Mouse (Mus musculus) Patski (cell line): ENCODE data around the gene Il1r1. TPM values are rescaled to one million over a fixed set of nuclear protein-coding genes. Genes with fewer than 3 reads are reported as not detected.

ENCODE experiments used
- ATAC-seq: fragments of 100-300 bp; one replicate; pipeline ENCODE4 v1.8.0; 2021
- CTCF ChIA-PET: fragments of 350-600 bp; sonication (Branson Sonifier 250); formaldehyde crosslinking; loops from one replicate; lab custom pipeline; 2022; ENCODE audit warnings: inconsistent platforms; lab: Charles Lee
- POLR2A ChIA-PET: fragments of 350-600 bp; sonication (Branson Sonifier 250); formaldehyde crosslinking; loops from one replicate; lab custom pipeline; 2022; ENCODE audit warnings: antibody characterized with exemption, inconsistent platforms; lab: Charles Lee
- DNase-seq: peaks from one replicate; pipeline ENCODE4 v3.0.0-alpha.2; 2011; ENCODE audit warnings: low read depth, low spot score
- H3K27me3 ChIP-seq: fragments of 371-371 bp; one replicate; pipeline ENCODE4 v1.5.1; 2021
- CTCF ChIP-seq: fragments of 100-300 bp; IDR thresholded peaks from one replicate; pipeline ENCODE4 v1.5.1; 2021
- in situ Hi-C: fragments of 300-500 bp; cut with MboI; formaldehyde crosslinking; loops from 3 replicates; pipeline ENCODE4 v1.11.1; 2018; ENCODE audit warnings: low pct_unique_long_range_greater_than_20kb, mixed read lengths
- polyA plus RNA-seq: library from polyadenylated mRNA; unstranded; gene quantifications from one replicate; pipeline ENCODE4 v1.2.3, GENCODE M21; 2021

Gene Il1r1
- polyA plus RNA-seq, 1 experiment from 2014 or later, result 32.6 TPM

GRCm38 (mm10) chr1:40243561-40243998, 18.7 kb downstream of the Il1r1 start:
- no peak for TF ChIP-seq CTCF
- no peak for ATAC-seq
- no peak for DNase-seq
- in situ Hi-C loops, result no loop called here
- no peaks in the 10 kb centered on the region for H3K27me3 ChIP-seq
- ChIA-PET CTCF (interaction anchor here (0.8 to 2.1 kb wide), 3 partner anchors 11 to 27 kb away, joined by 3 to 6 read pairs (median 3); no protein-coding TSS in a partner anchor), POLR2A (interaction anchor here (0.7 kb wide), 1 partner anchor 9 kb away, joined by 3 read pairs; no protein-coding TSS in a partner anchor)

GRCm38 (mm10) chr1:40250425-40250824, 25.5 kb downstream of the Il1r1 start:
- DNase-seq, result no peak
- H3K27me3 ChIP-seq, result no peaks in the 10 kb centered on the region
- CTCF ChIA-PET, result interaction anchor here (1.2 kb wide), 1 partner anchor 12 kb away, joined by 3 read pairs; no protein-coding TSS in a partner anchor
- TF ChIP-seq CTCF, result no peak
- POLR2A ChIA-PET, result no interaction called here
- in situ Hi-C loops, result loop anchor here (25.0 kb wide), 1 partner anchor 488 kb away; no protein-coding TSS in a partner anchor
- ATAC-seq, result no peak

GRCm38 (mm10) chr1:40252507-40252906, 27.6 kb downstream of the Il1r1 start:
- in situ Hi-C loops, result loop anchor here (25.0 kb wide), 1 partner anchor 490 kb away; no protein-coding TSS in a partner anchor
- TF ChIP-seq CTCF, result no peak
- ATAC-seq (no peak), DNase-seq (no peak)
- POLR2A ChIA-PET, result no interaction called here
- CTCF ChIA-PET, result interaction anchor here (1.0 kb wide), 1 partner anchor 78 kb away, joined by 3 read pairs; no protein-coding TSS in a partner anchor
- no peaks in the 10 kb centered on the region for H3K27me3 ChIP-seq

GRCm38 (mm10) chr1:40253940-40254339, 29.1 kb downstream of the Il1r1 start:
- ChIA-PET CTCF (no interaction called here), POLR2A (no interaction called here)
- no peak for ATAC-seq
- no peak for DNase-seq
- TF ChIP-seq CTCF, result no peak
- in situ Hi-C loops, result loop anchor here (25.0 kb wide), 1 partner anchor 492 kb away; no protein-coding TSS in a partner anchor
- no peaks in the 10 kb centered on the region for H3K27me3 ChIP-seq

GRCm38 (mm10) chr1:40254347-40255057, 29.6 kb downstream of the Il1r1 start:
- no peak for TF ChIP-seq CTCF
- H3K27me3 ChIP-seq, result no peaks in the 10 kb centered on the region
- DNase-seq, result no peak
- ChIA-PET POLR2A (no interaction called here), CTCF (interaction anchor here (1.2 kb wide), 1 partner anchor 12 kb away, joined by 3 read pairs; no protein-coding TSS in a partner anchor)
- in situ Hi-C loops, result loop anchor here (25.0 kb wide), 1 partner anchor 492 kb away; no protein-coding TSS in a partner anchor
- no peak for ATAC-seq

GRCm38 (mm10) chr1:40262441-40263121, 37.7 kb downstream of the Il1r1 start:
- in situ Hi-C loops, result loop anchor here (25.0 kb wide), 1 partner anchor 500 kb away; no protein-coding TSS in a partner anchor
- ATAC-seq (no peak), DNase-seq (no peak)
- no peaks in the 10 kb centered on the region for H3K27me3 ChIP-seq
- no peak for TF ChIP-seq CTCF
- ChIA-PET POLR2A (no interaction called here), CTCF (interaction anchor here (1.1 kb wide), 1 partner anchor 12 kb away, joined by 3 read pairs; no protein-coding TSS in a partner anchor)

- no peak for TF ChIP-seq CTCF
- in situ Hi-C loops, result loop anchor here (25.0 kb wide), 1 partner anchor 501 kb away; no protein-coding TSS in a partner anchor
- POLR2A ChIA-PET, result no interaction called here
- CTCF ChIA-PET, result interaction anchor here (1.1 kb wide), 1 partner anchor 13 kb away, joined by 3 read pairs; no protein-coding TSS in a partner anchor
- no peak for DNase-seq
- ATAC-seq, result no peak
- no peaks in the 10 kb centered on the region for H3K27me3 ChIP-seq
Observed at GRCm38 (mm10) chr1:40263122-40263498, 38.2 kb downstream of the Il1r1 start.

- TF ChIP-seq CTCF, result no peak
- CTCF ChIA-PET, result interaction anchor here (1.0 kb wide), 1 partner anchor 148 kb away, joined by 3 read pairs; no protein-coding TSS in a partner anchor
- DNase-seq, result no peak
- no peaks in the 10 kb centered on the region for H3K27me3 ChIP-seq
- in situ Hi-C loops, result loop anchor here (25.0 kb wide), 1 partner anchor 501 kb away; no protein-coding TSS in a partner anchor
- ATAC-seq, result no peak
- POLR2A ChIA-PET, result no interaction called here
Observed at GRCm38 (mm10) chr1:40263679-40264078, 38.8 kb downstream of the Il1r1 start.

GRCm38 (mm10) chr1:40265301-40265835, 40.5 kb downstream of the Il1r1 start:
- in situ Hi-C loops, result loop anchor here (25.0 kb wide), 1 partner anchor 503 kb away; no protein-coding TSS in a partner anchor
- no peaks in the 10 kb centered on the region for H3K27me3 ChIP-seq
- DNase-seq (no peak), ATAC-seq (no peak)
- TF ChIP-seq CTCF, result no peak
- ChIA-PET CTCF (no interaction called here), POLR2A (interaction anchor here (0.6 kb wide), 1 partner anchor 57 kb away, joined by 5 read pairs; no protein-coding TSS in a partner anchor)
